Mouse (Mus musculus) Patski (cell line): ENCODE data around the gene Bmpr2. TPM values are rescaled to one million over a fixed set of nuclear protein-coding genes. Genes with fewer than 3 reads are reported as not detected.
"Not testable (repeated sequence)": the region's sequence is repeated elsewhere in the genome, so short reads cannot be mapped to it uniquely, and the experiment has no call there.

Source experiments
- ATAC-seq: fragments of 100-300 bp; one replicate; pipeline ENCODE4 v1.8.0; 2021
- CTCF ChIA-PET: fragments of 350-600 bp; sonication (Branson Sonifier 250); formaldehyde crosslinking; loops from one replicate; lab custom pipeline; 2022; ENCODE audit warnings: inconsistent platforms; lab: Charles Lee
- POLR2A ChIA-PET: fragments of 350-600 bp; sonication (Branson Sonifier 250); formaldehyde crosslinking; loops from one replicate; lab custom pipeline; 2022; ENCODE audit warnings: antibody characterized with exemption, inconsistent platforms; lab: Charles Lee
- DNase-seq: peaks from one replicate; pipeline ENCODE4 v3.0.0-alpha.2; 2011; ENCODE audit warnings: low read depth, low spot score
- H3K27me3 ChIP-seq: fragments of 371-371 bp; one replicate; pipeline ENCODE4 v1.5.1; 2021
- CTCF ChIP-seq: fragments of 100-300 bp; IDR thresholded peaks from one replicate; pipeline ENCODE4 v1.5.1; 2021
- in situ Hi-C: fragments of 300-500 bp; cut with MboI; formaldehyde crosslinking; loops from 3 replicates; pipeline ENCODE4 v1.11.1; 2018; ENCODE audit warnings: low pct_unique_long_range_greater_than_20kb, mixed read lengths
- polyA plus RNA-seq: library from polyadenylated mRNA; unstranded; gene quantifications from one replicate; pipeline ENCODE4 v1.2.3, GENCODE M21; 2021

Gene Bmpr2
- polyA plus RNA-seq: 22.1 TPM

DNA sequence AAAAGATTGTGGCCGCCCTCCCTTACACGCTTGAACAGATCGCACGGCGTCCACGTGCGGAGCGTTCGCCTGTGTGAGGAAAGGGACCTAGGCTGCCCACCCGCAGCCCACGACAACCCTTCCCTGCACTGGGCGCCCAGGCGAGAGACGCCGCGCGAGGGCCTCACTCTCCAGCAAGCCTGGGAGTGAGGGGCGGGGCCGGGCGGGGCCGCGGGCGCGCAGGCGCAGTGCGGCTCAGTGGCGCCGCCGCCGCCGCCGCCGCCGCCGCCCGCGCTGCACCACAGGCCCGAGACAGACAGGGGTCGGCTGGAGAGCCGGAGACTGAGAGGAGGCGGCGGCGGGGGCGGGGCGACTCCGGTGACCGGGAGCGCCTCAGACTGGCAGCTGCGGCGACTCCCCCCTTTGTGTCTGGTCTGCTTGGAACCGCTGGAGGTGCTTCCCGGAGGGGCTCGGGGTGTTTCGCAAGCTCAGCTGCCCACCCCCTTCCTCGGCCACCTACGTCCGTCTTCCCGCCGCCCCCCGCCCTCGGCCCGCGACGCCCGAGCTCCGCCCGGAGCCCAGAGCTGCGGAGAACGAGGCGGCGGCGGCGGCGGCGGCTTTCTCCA lies at the start of gene Bmpr2:
Gene Bmpr2, plus strand, starts transcription at position 237 of the 605 bp plus-strand sequence.
- no peak for TF ChIP-seq CTCF
- DNase-seq: no peak
- peak; percentile 80 for ATAC-seq
- CTCF ChIA-PET: no interaction called here
- POLR2A ChIA-PET: no interaction called here
- no peaks in the 10 kb centered on the region for H3K27me3 ChIP-seq
- in situ Hi-C loops: no loop called here

DNA sequence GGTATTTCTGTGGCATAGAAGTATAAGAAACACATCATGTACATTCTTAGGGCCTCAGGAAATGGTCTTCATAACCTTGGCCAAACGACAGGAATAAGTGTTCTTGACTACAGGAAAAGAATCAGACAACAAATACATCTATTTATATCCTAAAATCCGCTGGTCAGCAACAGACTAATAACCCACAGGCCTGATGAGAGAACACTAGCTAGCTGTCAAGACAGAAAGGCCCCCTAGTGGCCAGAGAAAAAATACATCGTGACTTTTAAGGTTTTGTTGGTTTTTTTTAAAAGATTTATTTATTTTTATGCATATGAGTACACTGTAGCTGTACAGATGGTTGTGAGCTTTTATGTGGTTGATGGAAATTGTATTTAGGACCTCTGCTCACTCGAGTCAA lies 43.3 kb upstream of the Bmpr2 start:
- in situ Hi-C loops: no loop called here
- DNase-seq (no peak), ATAC-seq (no peak)
- H3K27me3 ChIP-seq: no peaks in the 10 kb centered on the region
- CTCF ChIA-PET: interaction anchor here (0.8 to 2.3 kb wide), 7 partner anchors 8 to 33 kb away, joined by 3 to 15 read pairs (median 4); no protein-coding TSS in a partner anchor
- POLR2A ChIA-PET: interaction anchor here (0.6 kb wide), 1 partner anchor 121 kb away, joined by 5 read pairs; no protein-coding TSS in a partner anchor
- TF ChIP-seq CTCF: peak; percentile 76

DNA sequence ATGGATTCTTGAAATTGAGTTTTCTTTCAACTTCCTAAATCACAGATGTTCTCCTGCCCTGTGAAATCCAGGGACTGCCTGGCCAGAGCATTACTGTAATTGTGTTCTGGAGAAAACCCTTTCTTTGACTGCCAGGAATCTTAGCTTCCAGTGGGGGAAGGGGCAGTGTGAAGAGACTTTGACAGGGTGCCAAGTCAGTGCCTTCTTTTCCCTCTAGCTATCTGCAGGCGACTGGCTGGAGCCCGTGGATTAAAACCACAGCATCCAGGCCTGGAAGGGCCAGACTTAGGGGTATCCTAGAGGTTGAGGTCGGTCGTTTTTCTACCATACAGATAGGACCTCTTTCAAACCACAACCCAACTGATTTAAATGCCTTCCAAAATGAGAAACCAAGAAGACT lies 37.5 kb upstream of the Bmpr2 start:
- no peak for ATAC-seq
- ChIA-PET POLR2A (no interaction called here), CTCF (no interaction called here)
- DNase-seq: peak; percentile 13
- TF ChIP-seq CTCF: no peak
- H3K27me3 ChIP-seq: no peaks in the 10 kb centered on the region
- in situ Hi-C loops: no loop called here

DNA sequence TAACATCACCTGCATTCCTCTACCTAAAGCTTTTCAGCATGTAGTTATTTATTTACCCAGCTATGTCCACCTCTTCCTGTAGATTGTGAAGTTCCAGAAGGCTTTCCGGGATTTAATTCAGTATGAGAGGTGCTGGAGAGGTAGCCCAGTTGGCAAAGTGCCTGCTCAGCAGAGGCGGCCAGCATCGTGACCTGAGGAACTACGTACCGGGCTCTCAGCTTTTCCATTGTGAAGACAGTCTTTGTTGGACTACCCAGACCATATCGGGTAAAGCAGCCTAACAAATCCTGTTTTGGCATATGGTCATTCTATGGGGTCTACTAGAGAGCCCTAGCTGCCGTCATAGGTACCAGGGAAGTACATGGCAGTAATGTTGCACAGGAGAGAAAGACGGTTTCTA lies 33.1 kb upstream of the Bmpr2 start:
- no peak for DNase-seq

DNA sequence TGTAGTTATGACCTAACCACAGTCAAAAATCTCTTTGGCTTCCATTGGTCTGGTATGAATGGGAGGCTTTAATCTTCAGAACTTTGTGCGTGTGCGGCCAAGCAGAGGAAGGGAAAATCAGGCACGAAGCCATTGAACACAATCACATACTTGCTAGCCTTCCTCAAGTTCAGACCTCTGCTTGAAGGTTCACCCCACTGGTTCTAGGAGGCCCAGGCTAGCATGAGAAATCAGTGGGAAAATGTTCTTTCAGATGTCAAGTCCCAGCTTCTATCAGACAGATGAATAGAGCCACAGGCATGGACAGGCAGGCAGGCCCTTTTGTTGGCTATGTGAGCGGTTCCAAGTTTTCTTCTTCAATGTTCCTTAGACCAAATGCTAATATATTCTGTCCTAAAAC lies 32.5 kb upstream of the Bmpr2 start:
- ATAC-seq (no peak), DNase-seq (no peak)
- POLR2A ChIA-PET: no interaction called here
- in situ Hi-C loops: no loop called here
- no peak for TF ChIP-seq CTCF
- CTCF ChIA-PET: interaction anchor here (1.2 to 1.5 kb wide), 2 partner anchors 10 to 22 kb away, joined by 4 read pairs; no protein-coding TSS in a partner anchor
- no peaks in the 10 kb centered on the region for H3K27me3 ChIP-seq

More for the DNA sequence above, 33.1 kb upstream of the Bmpr2 start:
- ATAC-seq: no peak
- CTCF ChIA-PET: interaction anchor here (1.2 to 1.5 kb wide), 2 partner anchors 10 to 21 kb away, joined by 4 read pairs; no protein-coding TSS in a partner anchor
- TF ChIP-seq CTCF: no peak
- POLR2A ChIA-PET: no interaction called here
- H3K27me3 ChIP-seq: no peaks in the 10 kb centered on the region
- in situ Hi-C loops: no loop called here

DNA sequence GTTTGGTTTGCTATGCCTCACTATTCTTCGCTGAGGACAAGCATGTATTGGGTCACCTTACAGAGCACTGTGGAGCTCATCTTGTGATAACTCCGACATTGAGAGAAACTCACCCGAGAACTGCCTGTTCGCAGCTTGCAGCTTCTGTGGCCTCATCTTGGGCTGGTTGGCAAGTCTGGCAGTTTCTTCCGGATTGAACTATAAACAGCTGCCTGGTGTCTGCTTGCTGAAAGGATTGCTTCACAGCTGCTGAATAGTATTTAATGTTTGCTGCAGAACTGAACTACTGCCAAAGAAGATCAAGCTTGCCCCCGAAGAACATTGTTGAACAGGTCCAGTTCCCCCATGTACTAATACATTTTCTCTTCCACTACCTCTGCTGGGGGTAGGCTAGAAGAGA lies 29.1 kb upstream of the Bmpr2 start:
- in situ Hi-C loops: no loop called here
- no peak for TF ChIP-seq CTCF
- POLR2A ChIA-PET: no interaction called here

DNA sequence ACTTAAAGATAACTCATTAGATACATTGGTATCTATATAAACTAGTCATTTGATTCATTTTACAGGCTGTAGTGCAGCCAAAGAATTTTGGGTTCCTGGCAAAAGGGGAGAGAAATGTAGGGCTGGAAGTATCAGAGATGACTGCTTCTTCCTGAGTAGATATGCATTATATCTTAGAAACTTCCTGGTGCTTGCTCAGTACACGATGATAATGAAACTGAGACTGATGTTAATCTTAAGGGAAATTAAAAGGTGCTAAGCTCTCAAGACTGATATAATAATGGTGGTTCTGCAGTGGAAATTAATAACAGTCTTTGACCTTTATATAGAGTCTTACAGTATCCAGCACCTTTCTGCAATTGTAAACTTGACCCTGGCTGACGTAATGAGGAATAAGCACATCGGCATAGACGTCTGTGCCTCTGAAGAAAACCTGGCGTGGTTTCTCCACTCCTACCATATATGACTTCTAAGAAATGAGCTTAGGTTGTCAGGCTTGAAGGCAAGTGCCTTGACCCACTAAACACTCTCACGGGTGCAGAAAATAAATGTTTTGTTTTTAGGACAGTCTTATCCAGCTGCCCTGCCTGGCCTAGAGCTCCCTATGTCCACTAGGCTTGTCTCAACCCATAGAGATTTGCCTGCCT lies 24.3 kb upstream of the Bmpr2 start:
- DNase-seq (no peak), ATAC-seq (no peak)
- no peak for TF ChIP-seq CTCF
- ChIA-PET CTCF (no interaction called here), POLR2A (no interaction called here)
- no peaks in the 10 kb centered on the region for H3K27me3 ChIP-seq
- in situ Hi-C loops: no loop called here

More for the DNA sequence above, 29.1 kb upstream of the Bmpr2 start:
- DNase-seq: no peak
- ATAC-seq: no peak
- H3K27me3 ChIP-seq: no peaks in the 10 kb centered on the region
- CTCF ChIA-PET: no interaction called here

DNA sequence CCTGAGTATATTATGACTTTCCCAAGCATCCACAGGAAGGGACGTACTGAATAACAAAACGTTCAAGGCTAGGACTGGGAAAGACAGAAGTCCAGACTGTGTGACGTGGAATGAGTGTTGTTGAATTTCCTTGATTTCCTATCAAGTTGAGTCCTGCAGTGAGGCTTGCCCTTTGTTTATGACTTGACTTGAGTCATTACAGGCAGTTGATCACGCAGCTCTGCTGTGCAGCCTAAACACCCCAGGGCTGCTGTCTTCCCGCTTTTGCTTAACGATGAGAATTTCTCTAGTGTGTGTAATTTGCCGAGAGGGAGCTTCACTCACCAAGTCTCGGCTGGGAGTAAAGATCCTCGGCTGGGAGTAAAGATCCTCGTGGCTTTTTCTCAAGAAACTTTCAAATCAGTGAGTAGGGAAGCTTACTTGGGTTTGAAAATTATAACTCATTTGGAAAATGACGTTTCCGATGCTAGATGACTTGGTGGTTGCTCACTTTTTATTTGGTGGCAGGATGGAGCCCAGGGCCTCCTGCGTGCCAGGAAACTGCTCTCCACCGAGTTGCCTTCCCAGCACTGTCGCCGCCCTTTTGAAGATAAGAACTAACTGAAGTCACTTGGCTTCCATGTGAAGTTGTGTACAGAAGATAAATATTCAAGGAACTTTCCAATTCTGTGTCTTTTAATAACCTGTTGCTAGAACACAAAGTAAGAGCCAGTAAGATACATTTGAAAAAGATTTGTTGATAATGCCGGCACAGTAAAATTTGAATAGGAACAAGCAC lies 23.4 kb upstream of the Bmpr2 start:
- DNase-seq: no peak

DNA sequence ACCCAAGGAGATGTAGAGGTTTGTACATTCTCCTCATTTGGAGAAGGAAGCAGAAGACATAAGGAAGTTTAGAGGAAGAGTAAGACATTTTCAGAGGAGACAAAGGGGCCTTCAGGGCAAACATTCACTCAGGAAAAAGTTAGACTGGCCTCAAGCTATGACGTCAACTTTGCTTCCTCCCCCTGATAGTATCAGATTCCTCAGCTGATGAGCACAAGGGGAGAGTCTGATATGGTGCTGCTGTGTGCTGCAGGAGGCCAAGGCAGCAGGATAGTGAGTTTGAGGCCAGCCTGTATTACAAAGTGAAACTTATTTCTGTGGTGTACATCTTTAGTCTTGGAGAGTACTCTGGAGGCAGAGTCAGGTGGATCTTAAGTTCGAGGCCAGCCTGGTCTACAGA lies 14.2 kb upstream of the Bmpr2 start:
- in situ Hi-C loops: no loop called here
- H3K27me3 ChIP-seq: no peaks in the 10 kb centered on the region
- ATAC-seq: no peak

More for the DNA sequence above, 23.4 kb upstream of the Bmpr2 start:
- no peak for ATAC-seq
- TF ChIP-seq CTCF: no peak
- CTCF ChIA-PET: interaction anchor here (1.1 kb wide), 1 partner anchor 20 kb away, joined by 3 read pairs; no protein-coding TSS in a partner anchor
- in situ Hi-C loops: no loop called here
- no peaks in the 10 kb centered on the region for H3K27me3 ChIP-seq
- POLR2A ChIA-PET: no interaction called here

DNA sequence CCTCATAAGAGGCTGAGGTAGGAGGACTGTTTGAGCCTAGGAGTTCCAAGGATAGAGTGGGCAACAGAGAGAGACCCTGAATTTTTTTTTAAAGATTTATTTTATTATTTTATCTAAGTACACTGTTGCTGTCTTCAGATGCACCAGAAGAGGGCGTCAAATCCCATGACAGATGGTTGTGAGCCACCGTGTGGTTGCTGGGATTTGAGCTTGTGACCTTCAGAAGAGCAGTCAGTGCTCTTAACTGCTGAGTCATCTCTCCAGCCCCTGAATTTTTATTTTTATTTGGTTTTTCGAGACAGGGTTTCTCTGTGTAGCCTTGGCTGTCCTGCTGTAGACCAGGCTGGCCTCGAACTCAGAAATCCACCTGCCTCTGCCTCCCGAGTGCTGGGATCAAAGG lies 13.5 kb upstream of the Bmpr2 start:
- ATAC-seq, POLR2A ChIA-PET, in situ Hi-C loops, H3K27me3 ChIP-seq, DNase-seq: not testable (repeated sequence)
- TF ChIP-seq CTCF: peak; percentile 55
- CTCF ChIA-PET: interaction anchor here (1.7 kb wide), 1 partner anchor 8 kb away, joined by 4 read pairs; no protein-coding TSS in a partner anchor

More for the DNA sequence above, 14.2 kb upstream of the Bmpr2 start:
- no peak for DNase-seq
- ChIA-PET POLR2A (no interaction called here), CTCF (interaction anchor here (1.1 to 1.7 kb wide), 2 partner anchors 9 to 11 kb away, joined by 3 to 4 read pairs; no protein-coding TSS in a partner anchor)
- no peak for TF ChIP-seq CTCF
